Mouse (Mus musculus): ENCODE results near the gene Tcp11l2.

Tcp11l2 gene

GRCm38 (mm10) chr10:84556120-84556519 is 20.3 kb upstream of the Tcp11l2 start:
- in situ Hi-C loops (cut with MboI, MseI), result no loop called here

- in situ Hi-C loops (cut with MboI, MseI), result no loop called here
These were observed 17.9 kb upstream of the Tcp11l2 start for GRCm38 (mm10) chr10:84558511-84558910.

- in situ Hi-C loops (cut with MboI, MseI), result no loop called here
These were observed 16.4 kb upstream of the Tcp11l2 start for GRCm38 (mm10) chr10:84559986-84560385.

- in situ Hi-C loops (cut with MboI, MseI), result no loop called here
These were observed 14.3 kb upstream of the Tcp11l2 start for GRCm38 (mm10) chr10:84562121-84562520.

- in situ Hi-C loops (cut with MboI, MseI), result no loop called here
These were observed 13.6 kb upstream of the Tcp11l2 start for GRCm38 (mm10) chr10:84562567-84563554.

GRCm38 (mm10) chr10:84564427-84564826 is 12.0 kb upstream of the Tcp11l2 start:
- in situ Hi-C loops (cut with MboI, MseI), result no loop called here

- in situ Hi-C loops (cut with MboI, MseI), result no loop called here
These were observed 5.3 kb upstream of the Tcp11l2 start for GRCm38 (mm10) chr10:84571052-84571639.

- in situ Hi-C loops (cut with MboI, MseI), result no loop called here
These were observed 2.6 kb upstream of the Tcp11l2 start for GRCm38 (mm10) chr10:84573671-84574420.

- in situ Hi-C loops (cut with MboI, MseI), result no loop called here
These were observed 414 bp upstream of the Tcp11l2 start for GRCm38 (mm10) chr10:84576029-84576394.

- in situ Hi-C loops (cut with MboI, MseI), result no loop called here
These were observed 773 bp downstream of the Tcp11l2 start for GRCm38 (mm10) chr10:84577071-84577727.

- in situ Hi-C loops (cut with MboI, MseI), result no loop called here
These were observed 2.3 kb downstream of the Tcp11l2 start for GRCm38 (mm10) chr10:84578738-84579137.

- in situ Hi-C loops (cut with MboI, MseI), result no loop called here
These were observed 3.1 kb downstream of the Tcp11l2 start for GRCm38 (mm10) chr10:84579527-84579926.

- in situ Hi-C loops (cut with MboI, MseI), result no loop called here
These were observed 4.8 kb downstream of the Tcp11l2 start for GRCm38 (mm10) chr10:84581191-84581590.

GRCm38 (mm10) chr10:84582236-84582635 is 5.8 kb downstream of the Tcp11l2 start:
- in situ Hi-C loops (cut with MboI, MseI), result no loop called here

- in situ Hi-C loops (cut with MboI, MseI), result no loop called here
These were observed 8.2 kb downstream of the Tcp11l2 start for GRCm38 (mm10) chr10:84584451-84585293.

- in situ Hi-C loops (cut with MboI, MseI), result no loop called here
These were observed 8.8 kb downstream of the Tcp11l2 start for GRCm38 (mm10) chr10:84585294-84585650.

GRCm38 (mm10) chr10:84590956-84591355 is 14.5 kb downstream of the Tcp11l2 start:
- in situ Hi-C loops (cut with MboI, MseI), result no loop called here

GRCm38 (mm10) chr10:84591640-84592148 is 15.3 kb downstream of the Tcp11l2 start:
- in situ Hi-C loops (cut with MboI, MseI), result no loop called here

GRCm38 (mm10) chr10:84592745-84593144 is 16.3 kb downstream of the Tcp11l2 start:
- in situ Hi-C loops (cut with MboI, MseI), result no loop called here

GRCm38 (mm10) chr10:84597127-84597785 is 20.8 kb downstream of the Tcp11l2 start:
- in situ Hi-C loops (cut with MboI, MseI), result no loop called here
